Mouse (Mus musculus) liver, postnatal 0 days (tissue): Measurements from ENCODE around the gene Nt5c3b.

Experiments
- CTCF ChIP-seq: sonication (generic); IDR thresholded peaks from 2 replicates; pipeline ENCODE4 v1.5.1; 2016; ENCODE audit warnings: antibody characterized with exemption, low read depth
- EP300 ChIP-seq: IDR thresholded peaks from 2 replicates; pipeline ENCODE4 v1.6.1; 2016; ENCODE audit warnings: antibody characterized with exemption, low read depth, mild to moderate bottlenecking

DNA sequence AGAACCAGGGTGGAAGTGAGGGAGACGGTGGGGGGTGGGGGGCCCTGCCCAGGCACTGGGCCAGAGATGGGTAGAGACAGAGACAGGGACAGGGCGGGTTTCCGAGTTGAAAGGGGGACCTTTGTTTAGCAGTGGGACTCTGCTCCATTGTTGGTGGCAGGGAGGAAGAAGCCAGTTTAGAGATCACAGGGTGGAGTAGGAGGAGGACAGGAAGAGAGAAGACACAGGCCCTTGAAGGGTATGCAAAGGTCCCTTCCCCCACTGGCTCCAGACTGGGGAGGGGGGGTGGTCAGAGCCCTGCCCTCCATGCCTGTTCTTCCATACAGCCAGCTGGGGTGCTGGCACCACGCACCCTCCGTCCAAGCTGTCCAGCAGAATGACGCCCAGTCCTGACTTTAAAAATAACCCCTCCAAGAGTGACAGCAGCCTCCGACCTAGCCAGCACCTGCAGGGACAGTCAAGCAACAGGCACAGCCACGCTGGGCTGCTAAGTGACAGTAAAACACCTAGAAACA is 51.6 kb downstream of the Nt5c3b start:
- TF ChIP-seq CTCF (no peak), EP300 (no peak)
